Mouse (Mus musculus) cerebellum, adult 2 months (tissue): ENCODE data around the gene Ddb2. TPM values are rescaled to one million over a fixed set of nuclear protein-coding genes. Genes with fewer than 3 reads are reported as not detected.
"Not testable (repeated sequence)": the region's sequence is repeated elsewhere in the genome, so short reads cannot be mapped to it uniquely, and the experiment has no call there.

Source experiments
- DNase-seq, 2 experiments: peaks; one replicate each; pipeline ENCODE4 v3.0.0; 2021
- H3K27ac ChIP-seq: fragments of 200-500 bp; 2 replicates; pipeline ENCODE4 v1.5.1; 2012; ENCODE audit warnings: low read length, control low read depth, inconsistent platforms; ENCODE audit not compliant: insufficient read depth
- H3K27me3 ChIP-seq: fragments of 200-500 bp; 2 replicates; pipeline ENCODE4 v1.6.1; 2012; ENCODE audit warnings: inconsistent platforms, mild to moderate bottlenecking, low read length, moderate library complexity; ENCODE audit not compliant: control insufficient read depth, insufficient read depth
- H3K4me1 ChIP-seq: fragments of 200-500 bp; 2 replicates; pipeline ENCODE4 v1.6.1; 2011; ENCODE audit warnings: low read length; ENCODE audit not compliant: control insufficient read depth, insufficient read depth
- H3K4me3 ChIP-seq: fragments of 200-500 bp; replicated peaks from 2 replicates; pipeline ENCODE3; 2011; ENCODE audit warnings: mild to moderate bottlenecking, low read depth, low read length, control low read depth; ENCODE audit not compliant: insufficient read depth
- CTCF ChIP-seq: fragments of 200-500 bp; IDR thresholded peaks from 2 replicates; pipeline ENCODE4 v1.5.1; 2011; ENCODE audit warnings: low read depth, mild to moderate bottlenecking, control low read depth, low read length, moderate library complexity, borderline replicate concordance; ENCODE audit not compliant: insufficient read depth
- POLR2A ChIP-seq: fragments of 200-500 bp; IDR thresholded peaks from 2 replicates; pipeline ENCODE4 v1.6.1; 2011; ENCODE audit warnings: low read length, control low read depth, borderline replicate concordance; ENCODE audit not compliant: insufficient read depth
- WGBS: fragments of 180-500 bp; shearing (Covaris S2); methylation state at CpG from one replicate; pipeline ENCODE4 v1.1.7; 2018; 5-methylcytosine and 5-hydroxymethylcytosine counted together
- polyA plus RNA-seq: library from polyadenylated mRNA; depleted of rRNA; stranded (reverse); fragments of >200 nt; gene quantifications from 2 replicates; pipeline ENCODE4 v1.2.3, GENCODE M21; 2012

The Ddb2 gene
- polyA plus RNA-seq, 1 experiment = 34.5 TPM

- H3K27ac ChIP-seq = no peak overlapping the region
- H3K27me3 ChIP-seq = no peaks in the 10 kb centered on the region
- H3K4me1 ChIP-seq = peaks cover 3% of the 10 kb centered on the region; the same call in 1 of the 2 replicates
- no peak overlapping the region for H3K4me3 ChIP-seq
- TF ChIP-seq POLR2A = no peak
- TF ChIP-seq CTCF = no peak
- no peak for DNase-seq
- 82% methylated on average over 4 of the region's 4 CpGs for WGBS
Measured at GRCm38 (mm10) chr2:91248366-91248765, 11.6 kb upstream of the Ddb2 start.

- Histone ChIP-seq H3K4me3 (no peak overlapping the region), H3K27ac (no peak overlapping the region), H3K4me1 (peaks cover 7% of the 10 kb centered on the region; the same call in 1 of the 2 replicates), H3K27me3 (no peaks in the 10 kb centered on the region)
- WGBS = 85% methylated on average over 5 of the region's 5 CpGs
- DNase-seq = no peak
- TF ChIP-seq CTCF (no peak), POLR2A (no peak)
Measured at GRCm38 (mm10) chr2:91244557-91245228, 7.9 kb upstream of the Ddb2 start.

GRCm38 (mm10) chr2:91243416-91243815, 6.6 kb upstream of the Ddb2 start:
- H3K27me3 ChIP-seq = no peaks in the 10 kb centered on the region
- H3K4me3 ChIP-seq = no peak overlapping the region
- no peak for TF ChIP-seq CTCF
- TF ChIP-seq POLR2A = no peak
- 45% methylated on average over 3 of the region's 3 CpGs for WGBS
- DNase-seq = peak; percentile 43 to 60
- peaks cover 7% of the 10 kb centered on the region; the same call in 1 of the 2 replicates for H3K4me1 ChIP-seq
- no peak overlapping the region for H3K27ac ChIP-seq

GRCm38 (mm10) chr2:91242547-91242946, 5.8 kb upstream of the Ddb2 start:
- Histone ChIP-seq H3K4me1 (peaks cover 7% of the 10 kb centered on the region; the same call in 1 of the 2 replicates), H3K27me3 (no peaks in the 10 kb centered on the region), H3K27ac (no peak overlapping the region), H3K4me3 (no peak overlapping the region)
- DNase-seq = no peak
- TF ChIP-seq POLR2A (no peak), CTCF (no peak)
- 74% methylated on average over 5 of the region's 5 CpGs for WGBS

- peak; percentile 35; the same call in 1 of the 2 replicates for TF ChIP-seq CTCF
- H3K4me3 ChIP-seq = peak overlapping the region; percentile 76
- peak in 1 of 2 experiments; percentile 40 for DNase-seq
- not testable (repeated sequence) for H3K27ac ChIP-seq, H3K27me3 ChIP-seq, H3K4me1 ChIP-seq
- 22% methylated on average over 4 of the region's 4 CpGs for WGBS
Measured at GRCm38 (mm10) chr2:91237511-91238080, 814 bp upstream of the Ddb2 start.

GRCm38 (mm10) chr2:91229735-91230134, 7.0 kb downstream of the Ddb2 start:
- Histone ChIP-seq H3K4me3 (no peak overlapping the region), H3K4me1 (no peaks in the 10 kb centered on the region), H3K27me3 (no peaks in the 10 kb centered on the region), H3K27ac (no peak overlapping the region)
- no peak for TF ChIP-seq CTCF
- TF ChIP-seq POLR2A = no peak
- no peak for DNase-seq
- 71% methylated on average over 2 of the region's 2 CpGs for WGBS

GRCm38 (mm10) chr2:91223614-91224013, 13.2 kb downstream of the Ddb2 start:
- 51% methylated on average over 2 of the region's 2 CpGs for WGBS
- Histone ChIP-seq H3K27ac (no peak overlapping the region), H3K4me3 (no peak overlapping the region), H3K27me3 (no peaks in the 10 kb centered on the region), H3K4me1 (no peaks in the 10 kb centered on the region)
- TF ChIP-seq CTCF = peak; percentile 28; the same call in 1 of the 2 replicates
- no peak for TF ChIP-seq POLR2A
- peak in 1 of 2 experiments; percentile 20 for DNase-seq

GRCm38 (mm10) chr2:91220501-91220900, 16.3 kb downstream of the Ddb2 start:
- H3K4me1 ChIP-seq = peaks cover 6% of the 10 kb centered on the region; the same call in 1 of the 2 replicates
- no peak overlapping the region for H3K27ac ChIP-seq
- H3K27me3 ChIP-seq = no peaks in the 10 kb centered on the region
- TF ChIP-seq POLR2A (no peak), CTCF (no peak)
- 99% methylated on average over 3 of the region's 3 CpGs for WGBS
- no peak overlapping the region for H3K4me3 ChIP-seq
- no peak for DNase-seq
